ENCODE assay signal across 15 mouse cellular contexts in the genomic region with DNA sequence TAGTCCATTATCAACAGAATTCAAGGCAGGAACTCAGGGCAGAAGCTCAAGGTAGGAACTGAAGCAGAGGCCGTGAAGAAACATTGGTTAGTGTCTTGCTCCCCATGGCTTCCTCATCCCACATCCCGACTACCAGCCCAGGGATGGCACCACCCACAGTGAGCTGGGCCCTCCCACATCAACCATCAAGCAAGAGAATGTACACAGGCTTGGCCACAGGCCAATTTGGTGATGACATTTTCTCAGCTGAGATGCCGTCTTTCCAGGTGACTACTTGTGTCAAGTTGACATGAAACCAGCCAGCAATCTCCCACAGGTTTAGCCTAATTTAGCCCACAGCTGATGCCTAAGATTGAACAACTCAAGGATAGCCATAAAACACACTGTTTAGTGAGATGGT.
"Had no signal": no experiment of that assay in that cellular context is flagged by ENCODE, and none has a peak within 500 bp of the region (broad histone marks: within the 10 kb centered on the region; RNA-seq: fewer than 3 reads in every experiment).

No protein-coding gene starts in this region.

- ATAC-seq: intestine, embryonic 15.5 days; lung, postnatal 0 days; midbrain, embryonic 13.5 days had no signal

- H3K4me2 ChIP-seq: intestine, embryonic 15.5 days; kidney, embryonic 15.5 days; lung, embryonic 14.5 days; midbrain, embryonic 13.5 days; stomach, embryonic 15.5 days had no signal

- H3K9me3 ChIP-seq: intestine, embryonic 15.5 days; kidney, embryonic 15.5 days; midbrain, embryonic 13.5 days; stomach, embryonic 15.5 days had no signal

- H3K27me3 ChIP-seq: intestine, embryonic 15.5 days; kidney, embryonic 15.5 days; midbrain, embryonic 13.5 days; stomach, embryonic 15.5 days had no signal

- H3K4me1 ChIP-seq: intestine, embryonic 15.5 days; kidney, embryonic 15.5 days; midbrain, embryonic 13.5 days; stomach, embryonic 15.5 days had no signal

- H3K9ac ChIP-seq: intestine, embryonic 15.5 days; kidney, embryonic 15.5 days; lung, embryonic 14.5 days; midbrain, embryonic 13.5 days; stomach, embryonic 15.5 days had no signal

- H3K4me3 ChIP-seq: intestine, embryonic 15.5 days; kidney, embryonic 15.5 days; left cerebral cortex, adult 2 months; midbrain, embryonic 13.5 days; stomach, embryonic 15.5 days had no signal

- DNase-seq: kidney, adult 11 months; kidney, adult 8-10 months; kidney, postnatal 14 days; kidney, postnatal 4 days; layer of hippocampus, postnatal 36 days; lung, embryonic 14.5 days; thymus, adult 18-20 months; thymus, postnatal 36 days had no signal

- H3K27ac ChIP-seq: intestine, embryonic 15.5 days; kidney, embryonic 15.5 days; left cerebral cortex, adult 2 months; macrophage; midbrain, embryonic 13.5 days; stomach, embryonic 15.5 days had no signal

- H3K36me3 ChIP-seq: intestine, embryonic 15.5 days; kidney, embryonic 15.5 days; midbrain, embryonic 13.5 days; stomach, embryonic 15.5 days had no signal
